Mouse (Mus musculus): ENCODE results near the gene D430041D05Rik.

GRCm38 (mm10) chr2:104165631-104166030 is 245.2 kb downstream of the D430041D05Rik start:
- TF ChIP-seq GATA1 (IDR thresholded peaks at IDR 0.05; ENCODE audit: low read length), result no peak
- TF ChIP-seq TAL1 (IDR thresholded peaks at IDR 0.05; ENCODE audit: low read length), result no peak

All from erythroblast, embryonic 14.5 days (primary cell).